Comparison of ENCODE assay signal across 8 mouse cellular contexts in the genomic region with DNA sequence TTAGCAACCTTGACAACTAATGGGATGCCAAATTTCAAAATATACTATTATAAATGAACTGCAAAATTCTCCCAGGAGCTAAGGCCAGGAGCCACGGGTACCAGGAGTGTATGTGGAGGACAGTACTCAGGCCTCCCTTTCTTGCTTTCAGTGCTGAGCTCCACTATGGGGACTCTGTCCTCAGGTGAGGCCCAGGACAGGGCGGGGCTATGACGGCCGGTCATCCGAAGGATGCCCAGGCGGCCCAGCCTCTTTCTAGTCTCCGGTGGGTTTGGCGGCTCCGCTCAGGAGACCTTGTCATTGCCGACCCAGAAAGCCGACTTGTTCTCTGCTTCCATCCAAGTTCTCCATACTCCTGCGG. TPM values are rescaled to one million over a fixed set of nuclear protein-coding genes. Genes with fewer than 3 reads are reported as not detected.
DNase-seq lines count a peak whose midpoint lies in the region; ATAC-seq and TF ChIP-seq lines count a peak whose summit lies in the region.

No protein-coding gene starts in this region.

- H3K79me2 ChIP-seq in CH12.LX (replicated peaks; ENCODE audit: control insufficient read depth, extremely low read depth, insufficient read depth, poor library complexity, severe bottlenecking) (0 out of 2 replicates have a peak, but pooled peaks cover 2% of the 10 kb centered on the region), macrophage (ENCODE audit: inconsistent target) (peaks cover 40% of the 10 kb centered on the region)

- H3K9me3 ChIP-seq in CH12.LX (replicated peaks; ENCODE audit: low read length): no peaks in the 10 kb centered on the region
- no peaks in the 10 kb centered on the region for H3K9me3 ChIP-seq in forebrain, postnatal 0 days (ENCODE audit: low read length)

- DNase-seq in frontal cortex, adult 2 months (ENCODE audit: extremely low spot score in 1 of 2, low spot score in 1 of 2): no peak
- no peak for DNase-seq in CH12.LX (ENCODE audit: extremely low read depth)
- no peak for DNase-seq in forebrain, postnatal 0 days
- no peak for DNase-seq in ovary, postnatal 36 days (ENCODE audit: low spot score)
- DNase-seq in cerebellum, postnatal 10 days: no peak
- no peak for DNase-seq in thymus, adult 18-20 months

- H3K9ac ChIP-seq in CH12.LX (ENCODE audit: insufficient read depth, low read depth): no peak overlapping the region
- peak overlapping the region; percentile 57 for H3K9ac ChIP-seq in forebrain, postnatal 0 days

- in situ Hi-C loops in CH12.LX (cut with MboI; ENCODE audit: low pct_ligation_motif_present, low pct_unique_long_range_greater_than_20kb, low sequenced_read_pairs): no loop called here

- peak; percentile 66 for ATAC-seq in frontal cortex, adult (ENCODE audit: low TSS enrichment)
- ATAC-seq in forebrain, postnatal 0 days: peak; percentile 27

- H3K27me3 ChIP-seq in CH12.LX (replicated peaks): no peaks in the 10 kb centered on the region
- H3K27me3 ChIP-seq in forebrain, postnatal 0 days (ENCODE audit: insufficient read depth, low read length): no peaks in the 10 kb centered on the region

- dilution Hi-C loops in CH12.LX (cut with MboI; ENCODE audit: extremely low pct_ligation_motif_present, extremely low pct_unique_long_range_greater_than_20kb, low sequenced_read_pairs): no loop called here

- WGBS in forebrain, postnatal 0 days: 41% methylated on average over 12 of the region's 12 CpGs
- WGBS in macrophage (ENCODE audit: missing documents): 28% methylated on average over 12 of the region's 12 CpGs

- no peaks in the 10 kb centered on the region for H3K36me3 ChIP-seq in CH12.LX (replicated peaks in 1 of 2; ENCODE audit: control insufficient read depth in 1 of 2, insufficient read depth in 1 of 2, low read length in 1 of 2)
- no peaks in the 10 kb centered on the region for H3K36me3 ChIP-seq in forebrain, postnatal 0 days (ENCODE audit: insufficient read depth)
- no peaks in the 10 kb centered on the region for H3K36me3 ChIP-seq in macrophage (ENCODE audit: inconsistent target)

- H3K27ac ChIP-seq in CH12.LX (ENCODE audit: insufficient read depth, low read depth) (no peak overlapping the region), macrophage (no peak overlapping the region)
- peak overlapping the region; percentile 70 for H3K27ac ChIP-seq in forebrain, postnatal 0 days (ENCODE audit: low read depth, low read length)

- H3K4me2 ChIP-seq in CH12.LX (ENCODE audit: insufficient read depth, low read depth, poor library complexity, severe bottlenecking): no peak overlapping the region
- peak overlapping the region; percentile 60 for H3K4me2 ChIP-seq in forebrain, postnatal 0 days (ENCODE audit: low read depth)

- TF ChIP-seq RAD21 in CH12.LX (IDR thresholded peaks at IDR 0.05; ENCODE audit: low read depth, low read length): no peak

- TF ChIP-seq CTCF in CH12.LX (conservative IDR thresholded peaks at IDR 0.05 in 1 of 2, IDR thresholded peaks at IDR 0.05 in 1 of 2; ENCODE audit: low read depth in 2 of 2, low read length in 2 of 2): no peak
- no peak for TF ChIP-seq CTCF in forebrain, postnatal 0 days (IDR thresholded peaks at IDR 0.05; ENCODE audit: low read depth)

- peaks cover 0 to 5% of the 10 kb centered on the region in 2 experiments; a peak in 2 of 4 replicates for H3K4me1 ChIP-seq in CH12.LX (ENCODE audit: control insufficient read depth in 1 of 2, insufficient read depth in 2 of 2)
- no peaks in the 10 kb centered on the region; the same call in 1 of the 2 replicates for H3K4me1 ChIP-seq in forebrain, postnatal 0 days (ENCODE audit: insufficient read depth)

- TF ChIP-seq EP300 in CH12.LX (IDR thresholded peaks at IDR 0.05; ENCODE audit: low read length): no peak

- H3K4me3 ChIP-seq in CH12.LX (replicated peaks in 1 of 3; ENCODE audit: low read depth in 2 of 3, low read length in 2 of 3, poor library complexity in 1 of 3): peak overlapping the region; percentile 67 to 84 (median 67)
- H3K4me3 ChIP-seq in forebrain, postnatal 0 days (ENCODE audit: low read depth, low read length): peak overlapping the region; percentile 54
- peak overlapping the region; percentile 59 for H3K4me3 ChIP-seq in macrophage (ENCODE audit: inconsistent target)

- no peak for TF ChIP-seq POLR2A in CH12.LX (IDR thresholded peaks at IDR 0.05; ENCODE audit: low read depth, low read length)

TF ChIP-seq in CH12.LX, 34 proteins besides CTCF, POLR2A, EP300 and RAD21:
- TF ChIP-seq NRF1 (IDR thresholded peaks at IDR 0.05; ENCODE audit: low read depth, low read length) (no peak), PAX5 (IDR thresholded peaks at IDR 0.05; ENCODE audit: low read length) (no peak), JUN (IDR thresholded peaks at IDR 0.05; ENCODE audit: insufficient read depth, low read depth, low read length) (no peak), IRF4 (IDR thresholded peaks at IDR 0.05; ENCODE audit: low read depth, low read length) (no peak), TCF12 (IDR thresholded peaks at IDR 0.05; ENCODE audit: low read depth, low read length) (no peak), NELFE (IDR thresholded peaks at IDR 0.05; ENCODE audit: low read depth, low read length) (no peak), MXI1 (IDR thresholded peaks at IDR 0.05; ENCODE audit: low read depth, low read length) (no peak), ETS1 (conservative IDR thresholded peaks at IDR 0.05; ENCODE audit: low read depth, low read length) (no peak), HCFC1 (IDR thresholded peaks at IDR 0.05; ENCODE audit: low read depth, low read length) (no peak), MAX (IDR thresholded peaks at IDR 0.05; ENCODE audit: low read length) (no peak), UBTF (IDR thresholded peaks at IDR 0.05; ENCODE audit: low read depth, low read length) (no peak), MYC (IDR thresholded peaks at IDR 0.05; ENCODE audit: low read depth, low read length) (no peak), MAFK (IDR thresholded peaks at IDR 0.05; ENCODE audit: insufficient replicate concordance, low read length) (no peak), TBP (conservative IDR thresholded peaks at IDR 0.05; ENCODE audit: low read depth, low read length) (no peak), MAZ (IDR thresholded peaks at IDR 0.05; ENCODE audit: low read depth, low read length) (no peak), SIN3A (IDR thresholded peaks at IDR 0.05; ENCODE audit: low read length) (no peak), GABPA (IDR thresholded peaks at IDR 0.05; ENCODE audit: insufficient replicate concordance, low read depth, low read length) (no peak), SMC3 (IDR thresholded peaks at IDR 0.05; ENCODE audit: low read depth, low read length) (no peak)
TF ChIP-seq in CH12.LX: peak in this region for 0.

RNA-seq across cellular contexts. Expression of gene Phka2, which starts 0.3 kb away (rescaled TPM):
- polyA plus RNA-seq in frontal cortex, adult 2 months (2012; rRNA removed): 30.6 and 35.7 TPM in 2 replicates
- total RNA-seq in CH12.LX (2012; rRNA removed) (9.1 and 10.1 TPM in 2 replicates), CH12.LX (2014; rRNA removed) (7.5 and 8.2 TPM in 2 replicates)
- polyA plus RNA-seq in CH12.LX (2012; ENCODE audit: insufficient read length, low read depth) (12.4 and 12.5 TPM in 2 replicates), macrophage (2018) (32.7 to 36.3 TPM (median 34.3 TPM) in 3 replicates)
- total RNA-seq in forebrain, postnatal 0 days (2014; rRNA removed): 15.3 and 22.8 TPM in 2 replicates
- polyA plus RNA-seq in forebrain, postnatal 0 days (2015; fragmentation: Nextera tagmentation; extraction: Ambion mirVana): 3.4 and 6.0 TPM in 2 replicates
- total RNA-seq in macrophage (2018; cell fraction: chromatin; rRNA removed): 100 to 1,000 TPM in 25 of 26 experiments, 10 to 100 TPM in 1; 88.1 to 519 (median 323) TPM
- total RNA-seq in macrophage (2018; cell fraction: cytosol; rRNA removed): 10 to 100 TPM; 18.1 to 45.0 (median 30.9) TPM
- total RNA-seq in macrophage (2018; cell fraction: nucleus; rRNA removed): 100 to 1,000 TPM in 18 of 26 experiments, 10 to 100 TPM in 8; 42.3 to 268 (median 125) TPM
